Mouse (Mus musculus) adrenal gland, postnatal 36 days (tissue): ENCODE data around the gene Chn2. TPM values are rescaled to one million over a fixed set of nuclear protein-coding genes. Genes with fewer than 3 reads are reported as not detected.

Experiments
- DNase-seq, 2 experiments: peaks; one replicate each; pipeline ENCODE4 v3.0.0; 2021; ENCODE audit warnings: mixed read lengths in 1 of 2
- total RNA-seq, 2 experiments: library from RNA; stranded (reverse); gene quantifications; 2 replicates each; pipeline ENCODE4 v1.2.3; 2021

Chn2 gene
- total RNA-seq, 2 experiments from 2014 or later, result 5.5 to 15.6 TPM

DNA sequence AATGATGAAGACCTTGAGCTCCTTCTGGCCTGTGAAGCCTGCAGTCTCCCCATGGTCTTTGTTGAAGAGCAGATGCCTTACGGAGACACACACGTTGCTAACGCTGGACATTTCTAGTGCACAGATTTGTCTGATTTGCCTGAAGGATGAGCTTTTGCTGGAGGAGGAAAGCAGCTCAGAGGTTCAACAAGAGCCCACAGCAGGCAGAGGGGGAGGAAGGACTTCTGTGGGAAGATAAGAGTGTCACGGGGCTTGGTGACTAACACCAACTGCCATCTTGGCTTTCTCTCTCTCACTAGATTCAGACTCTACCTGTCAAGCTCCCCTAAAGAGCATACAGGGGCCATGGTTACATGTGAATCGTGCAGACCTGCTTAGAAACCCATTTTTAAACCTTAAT, 37.3 kb downstream of the Chn2 start:
- no peak for DNase-seq

DNA sequence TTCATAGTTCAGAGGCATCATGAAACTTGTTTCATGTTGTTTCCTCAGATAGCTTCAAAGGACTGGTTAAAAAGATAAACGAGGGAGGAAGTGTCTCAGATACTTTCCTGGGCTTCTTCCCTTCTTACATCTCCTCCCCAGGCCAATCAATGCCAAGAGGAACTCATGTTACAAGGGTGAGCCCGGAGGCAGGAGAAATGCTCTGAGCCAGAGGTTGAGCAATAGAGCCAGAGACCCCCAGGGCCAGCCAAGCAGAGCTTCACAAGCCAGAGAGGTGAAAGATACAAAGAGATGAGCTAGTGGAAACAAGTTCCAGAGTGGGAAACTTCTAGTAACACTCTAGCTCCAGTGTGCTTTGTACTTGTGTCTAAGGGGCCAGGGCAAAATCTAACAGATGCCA, 38.9 kb downstream of the Chn2 start:
- DNase-seq, result no peak

DNA sequence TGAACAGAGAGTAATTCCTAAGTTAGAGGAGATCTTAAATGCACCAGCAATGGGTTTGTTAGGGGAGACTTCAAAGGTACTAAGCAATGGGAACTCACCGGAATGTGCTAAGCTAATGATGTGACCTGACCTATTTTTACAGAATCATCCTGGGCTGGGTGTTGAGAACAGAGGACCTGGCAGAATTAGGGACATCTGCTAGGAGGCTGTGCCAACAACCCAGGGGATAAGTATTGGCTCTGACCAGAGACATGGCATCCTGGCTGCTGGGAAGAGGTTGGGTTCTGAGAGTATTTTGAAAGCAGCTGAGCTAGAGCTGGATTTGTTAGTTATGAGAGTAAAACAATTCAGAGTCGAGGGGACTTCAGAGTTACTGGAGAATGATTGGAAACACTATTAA, 40.5 kb downstream of the Chn2 start:
- DNase-seq, result no peak

DNA sequence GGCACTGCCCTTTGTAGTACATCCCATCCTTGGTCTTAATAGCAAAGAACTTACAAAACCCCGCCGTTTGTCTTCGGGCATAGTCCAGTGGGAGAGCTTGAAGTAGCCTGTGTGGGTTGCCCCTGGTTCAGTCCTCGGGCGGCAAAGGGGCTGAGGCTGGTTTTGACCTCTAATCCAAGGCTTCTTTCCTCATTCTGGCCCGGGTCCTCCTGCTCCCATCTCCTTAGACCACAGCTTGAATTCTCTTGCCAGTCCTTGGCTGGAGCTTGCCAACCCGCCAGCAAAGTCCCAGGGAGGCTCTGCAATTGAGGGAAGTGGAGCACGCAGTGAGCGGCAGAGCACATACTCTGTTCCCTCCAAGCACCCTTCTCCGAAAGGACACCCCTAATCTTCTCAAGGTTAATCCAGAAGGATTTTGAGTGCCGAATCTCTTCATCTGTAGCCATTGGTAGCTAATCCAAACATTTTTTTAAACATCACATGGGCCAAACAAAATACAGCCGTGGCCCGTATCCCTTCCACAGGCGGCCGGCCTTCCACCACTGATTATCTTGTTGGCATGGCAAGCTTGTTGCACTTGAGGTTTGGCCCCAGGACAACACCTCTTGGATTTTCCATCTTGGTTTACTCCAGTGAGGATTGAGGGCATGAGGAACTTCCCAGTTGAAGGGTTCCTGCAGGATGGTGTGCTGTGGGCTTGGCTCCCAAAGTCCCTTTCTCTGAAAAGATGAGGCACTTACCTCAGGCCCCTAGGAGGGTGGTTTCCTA, 41.3 kb downstream of the Chn2 start:
- no peak for DNase-seq

DNA sequence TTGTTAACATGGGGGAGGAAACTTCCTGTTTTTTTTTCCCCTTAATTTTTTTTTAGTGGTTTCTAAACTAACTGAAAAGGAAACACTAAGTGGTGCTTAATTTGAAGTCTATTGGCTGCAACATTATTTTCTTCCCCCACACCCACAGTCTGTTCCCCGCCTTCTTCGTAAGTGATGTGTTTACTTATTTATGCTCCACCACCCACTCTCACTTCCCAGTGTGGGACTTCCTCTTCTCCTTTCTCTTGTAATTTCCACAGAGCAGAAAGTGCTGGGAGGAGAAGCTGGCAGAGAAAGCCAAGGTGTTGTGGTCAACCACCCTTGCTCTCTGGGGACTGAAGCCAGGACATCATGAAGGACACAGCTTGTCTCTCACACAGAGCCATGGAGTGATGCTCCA, 43.2 kb downstream of the Chn2 start:
- DNase-seq, result no peak

DNA sequence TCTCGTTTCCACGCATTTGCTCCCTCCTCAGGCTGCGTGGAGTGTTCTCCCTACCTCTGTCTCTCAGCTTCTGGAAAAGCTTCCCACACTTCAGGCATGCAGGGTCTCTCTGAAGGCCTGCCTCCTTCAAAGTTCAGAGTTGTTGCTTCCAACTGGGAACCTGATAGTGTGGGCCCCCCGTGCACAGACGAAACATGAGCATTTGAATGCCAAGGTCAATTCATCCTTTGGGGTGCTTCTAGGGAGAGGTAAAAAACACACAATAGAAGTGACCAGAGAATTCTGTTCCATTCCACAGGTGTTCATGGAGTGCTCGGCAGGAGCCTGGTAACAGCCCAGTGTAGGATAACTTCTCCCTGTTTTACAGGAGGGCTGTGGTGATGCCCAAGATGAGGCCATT, 44.7 kb downstream of the Chn2 start:
- no peak for DNase-seq

DNA sequence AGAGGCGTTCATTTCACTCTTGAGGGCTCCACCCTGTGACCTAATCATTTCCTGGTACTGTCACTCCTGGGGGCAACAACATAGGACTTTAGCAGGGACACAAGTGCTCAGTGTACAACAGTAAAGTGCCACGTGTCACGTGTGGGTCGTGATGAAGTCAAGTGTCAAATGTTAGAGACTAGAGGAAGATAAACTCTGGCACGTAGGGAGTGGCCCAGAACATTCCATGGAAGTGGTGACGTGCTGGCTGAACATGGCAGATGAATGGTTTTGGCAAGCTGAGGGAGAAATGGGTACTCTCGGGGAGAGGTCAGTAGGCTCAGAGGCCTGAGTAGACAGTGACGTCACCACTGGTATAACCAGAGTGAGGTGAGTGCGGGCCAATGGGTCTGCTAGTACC, 45.7 kb downstream of the Chn2 start:
- DNase-seq, result no peak

DNA sequence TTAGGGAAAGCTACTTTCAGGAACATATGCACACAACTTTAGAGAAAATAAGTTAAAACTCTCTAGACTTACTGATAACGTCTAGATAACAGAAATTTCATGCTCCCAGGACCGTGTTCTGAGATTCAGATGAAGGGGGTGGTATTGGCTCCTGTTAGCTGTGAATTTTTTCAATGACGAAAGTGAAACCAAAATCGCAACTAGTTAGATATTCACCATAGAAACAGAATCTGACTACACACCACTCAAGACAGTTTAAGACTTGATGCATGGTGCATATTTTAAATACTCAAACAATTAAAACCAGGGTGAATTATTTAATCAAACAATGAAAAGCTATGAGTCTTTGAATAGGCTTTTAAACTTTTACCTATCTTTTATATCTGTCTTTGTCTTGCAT, 48.8 kb downstream of the Chn2 start:
- DNase-seq, result no peak

DNA sequence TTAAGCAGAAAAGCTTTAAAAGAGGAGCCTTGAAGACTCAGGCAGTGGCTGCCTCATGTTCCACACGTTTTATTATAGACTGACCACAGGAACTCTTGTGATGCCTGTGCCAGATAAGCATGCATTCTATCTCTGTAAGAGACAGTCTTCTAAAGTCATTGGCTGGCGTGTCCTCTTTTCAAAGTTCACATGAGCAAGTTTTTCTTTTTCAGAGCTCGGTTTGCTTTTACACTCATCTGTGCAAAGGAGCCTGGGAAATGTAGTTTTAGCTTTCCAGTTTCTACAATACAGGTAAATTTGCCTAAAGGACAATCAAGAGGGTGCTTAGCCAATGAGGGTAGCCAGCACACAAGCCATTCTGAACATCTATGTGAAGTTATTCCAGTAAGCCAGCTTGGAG, 51.5 kb downstream of the Chn2 start:
- no peak for DNase-seq

DNA sequence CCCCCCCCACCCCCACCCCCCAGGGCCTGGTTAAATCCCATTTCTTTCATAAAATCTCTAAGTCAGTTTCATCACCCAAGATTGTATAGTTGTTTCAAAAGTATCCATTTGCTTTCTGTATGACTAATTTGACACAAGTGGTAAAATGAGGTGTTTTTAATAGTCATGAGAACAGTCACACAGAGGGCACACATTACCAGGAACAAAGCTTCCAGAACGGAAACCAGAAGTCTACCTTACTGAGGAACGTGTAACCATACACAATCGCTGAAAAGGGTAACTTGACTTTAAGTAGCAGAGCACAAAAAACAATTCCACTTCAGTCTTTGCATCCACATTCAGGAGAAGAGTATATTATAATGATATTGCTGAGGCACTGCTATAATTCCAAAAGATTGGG, 53.6 kb downstream of the Chn2 start:
- DNase-seq, result no peak

DNA sequence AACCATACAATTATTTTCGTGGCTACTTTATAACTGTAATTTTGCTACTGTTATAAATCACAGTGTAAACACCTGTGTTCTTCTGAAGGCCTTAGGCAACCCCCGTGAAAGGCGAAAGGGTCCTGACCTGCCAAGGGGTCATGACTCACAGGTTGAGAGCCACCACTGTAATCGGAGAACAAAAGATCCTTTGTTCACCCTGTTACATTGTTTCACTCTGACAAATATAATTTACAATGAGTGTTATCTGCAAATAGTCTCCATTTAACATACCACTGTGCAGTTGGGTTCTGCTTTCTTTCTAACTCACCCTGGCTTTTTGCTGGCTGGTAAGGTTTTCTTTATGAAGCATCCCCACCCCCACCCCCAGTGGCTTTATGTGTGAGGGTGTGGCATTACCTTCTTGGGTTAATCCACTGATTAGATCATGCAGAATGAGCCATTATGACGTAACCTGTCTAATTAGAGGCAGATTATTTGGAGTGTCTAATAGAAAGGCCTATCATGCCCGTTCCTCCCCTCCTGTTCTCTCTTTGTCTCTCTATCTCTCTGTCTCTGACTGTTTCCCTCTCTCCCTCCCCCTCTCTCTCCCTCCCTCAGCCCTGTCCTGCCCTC, 56.9 kb downstream of the Chn2 start:
- DNase-seq, result no peak

DNA sequence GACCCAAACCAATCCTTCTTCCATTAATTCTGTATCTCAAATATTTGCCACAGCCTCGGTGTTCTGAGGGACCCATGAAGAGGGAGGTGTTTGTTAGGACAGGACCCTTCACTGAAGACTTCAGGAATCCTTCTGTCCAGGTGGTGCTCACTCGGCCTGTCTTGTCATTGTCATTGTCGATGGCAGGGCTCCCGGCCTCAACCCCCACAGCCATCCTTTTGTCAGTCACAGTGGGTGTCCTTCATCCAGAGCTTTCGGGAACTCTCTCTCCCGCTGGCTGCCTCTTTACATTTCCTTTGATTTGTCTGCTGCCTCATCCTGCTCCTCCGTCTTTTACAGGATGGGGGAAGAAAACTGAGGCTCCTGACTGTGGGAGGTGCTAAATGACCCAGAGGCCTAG, 57.5 kb downstream of the Chn2 start:
- DNase-seq, result no peak

DNA sequence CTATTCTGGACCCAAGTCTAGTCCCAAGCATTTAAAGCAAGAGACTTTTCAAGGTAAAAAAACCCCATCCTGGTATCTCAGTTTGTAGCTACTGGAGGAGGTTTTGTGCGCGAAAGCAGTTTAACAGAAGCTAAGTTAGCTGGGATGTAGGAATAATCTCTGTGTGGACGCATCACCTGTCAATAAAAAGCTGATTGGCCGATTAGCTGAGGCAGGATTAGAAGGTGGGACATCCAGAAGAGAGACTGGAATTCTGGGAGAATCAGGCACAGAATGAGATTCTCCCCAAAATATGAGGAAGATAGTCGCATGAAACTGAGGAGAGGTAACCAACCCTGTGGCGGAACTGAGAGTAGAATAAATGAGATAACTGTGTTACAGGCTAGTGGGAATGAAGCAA, 59.0 kb downstream of the Chn2 start:
- DNase-seq, result no peak

DNA sequence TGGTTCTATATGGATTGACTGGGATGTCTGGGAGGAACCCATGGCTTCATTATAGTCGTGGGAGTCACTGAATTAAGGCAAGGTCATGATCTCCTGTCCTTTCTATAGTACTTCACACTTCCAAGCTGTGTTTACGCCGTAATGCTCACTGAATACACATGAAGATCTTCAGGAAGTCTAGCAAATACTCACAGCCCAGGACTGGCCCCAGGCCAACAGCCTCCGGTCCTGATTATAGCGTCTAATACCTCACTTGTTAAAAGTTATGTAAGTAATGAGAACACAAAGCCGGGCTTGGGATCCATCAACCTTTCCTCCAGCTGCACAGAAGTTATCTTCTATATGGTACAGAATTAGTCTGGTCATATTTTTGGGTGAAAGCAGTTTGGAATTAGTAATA, 60.3 kb downstream of the Chn2 start:
- DNase-seq, result no peak

DNA sequence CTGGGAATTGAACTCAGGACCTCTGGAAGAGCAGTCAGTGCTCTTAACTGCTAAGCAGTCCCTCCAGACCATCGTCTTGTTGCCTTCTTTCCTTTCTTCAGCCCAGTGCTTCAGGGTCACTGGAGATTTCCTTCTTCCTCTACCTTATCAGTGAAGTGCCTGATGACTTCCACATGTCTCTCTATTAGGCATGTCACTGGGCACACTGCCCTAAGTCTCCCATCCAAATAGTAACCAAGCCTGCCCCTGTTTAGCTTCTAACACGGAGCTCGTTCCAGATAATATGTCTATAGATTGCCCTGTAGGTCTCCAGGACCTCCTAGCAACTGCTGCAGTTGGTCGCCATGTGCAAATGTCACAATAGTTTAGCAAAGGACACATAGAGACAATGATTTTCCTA, 62.9 kb downstream of the Chn2 start:
- no peak for DNase-seq

DNA sequence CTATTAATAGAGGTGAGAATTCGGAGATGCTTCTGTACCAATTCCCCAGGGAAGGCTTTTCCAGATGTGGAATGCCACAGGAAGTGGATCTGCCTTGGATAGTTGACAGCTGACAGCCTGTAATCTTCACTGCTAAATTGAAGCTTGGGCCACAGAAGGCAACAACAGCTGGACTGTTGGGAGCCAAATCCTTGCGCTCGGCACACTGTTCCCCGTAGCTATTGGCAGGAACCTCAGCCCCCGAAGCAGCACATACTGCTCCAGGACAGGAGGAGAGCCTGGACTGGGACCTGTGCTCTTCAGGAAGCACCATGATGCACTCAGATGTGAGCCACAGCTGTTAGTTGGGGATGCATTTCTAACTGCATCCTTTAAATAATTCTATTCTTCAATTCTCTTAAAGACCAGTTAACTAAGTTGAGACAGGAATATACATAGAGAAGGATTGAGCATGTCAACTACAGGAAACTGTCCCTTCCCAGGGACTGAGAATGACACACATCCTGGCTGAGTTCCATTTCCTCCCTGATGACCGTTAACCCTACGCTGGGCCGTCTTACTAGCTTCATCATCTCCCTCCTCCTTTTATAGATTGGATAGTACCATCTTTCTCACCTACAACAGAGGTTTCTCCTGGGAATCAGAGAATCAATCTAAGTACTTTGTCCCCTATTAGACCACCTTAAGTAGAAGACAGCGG, 64.1 kb downstream of the Chn2 start:
- DNase-seq, result no peak

DNA sequence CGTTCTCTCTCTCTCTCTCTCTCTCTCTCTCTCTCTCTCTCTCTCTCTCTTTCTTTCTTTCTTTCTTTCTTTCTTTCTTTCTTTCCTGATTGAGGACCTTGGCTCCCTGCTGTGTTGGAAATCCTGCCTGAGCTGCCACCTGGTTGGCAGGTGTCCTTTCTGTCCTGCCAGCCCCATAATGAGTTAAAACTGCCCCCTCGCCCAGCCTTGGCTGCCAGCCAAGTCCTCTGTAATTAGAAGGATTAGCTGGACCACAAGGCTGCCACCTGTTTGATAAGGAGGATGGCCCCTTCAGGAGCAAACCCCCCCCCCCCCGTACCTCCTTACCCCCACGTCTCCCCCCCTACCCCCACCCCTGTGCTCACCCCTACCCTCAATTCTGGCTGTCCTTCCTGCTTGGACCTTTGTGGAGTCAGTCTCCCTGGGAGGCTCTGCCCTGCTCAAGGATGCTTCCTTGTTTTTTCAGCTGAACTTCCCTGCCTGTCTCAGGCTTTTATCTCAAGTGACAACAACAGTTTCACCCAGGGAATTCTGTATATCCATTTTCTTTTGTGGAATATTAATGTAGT, 72.1 kb downstream of the Chn2 start:
- no peak for DNase-seq

DNA sequence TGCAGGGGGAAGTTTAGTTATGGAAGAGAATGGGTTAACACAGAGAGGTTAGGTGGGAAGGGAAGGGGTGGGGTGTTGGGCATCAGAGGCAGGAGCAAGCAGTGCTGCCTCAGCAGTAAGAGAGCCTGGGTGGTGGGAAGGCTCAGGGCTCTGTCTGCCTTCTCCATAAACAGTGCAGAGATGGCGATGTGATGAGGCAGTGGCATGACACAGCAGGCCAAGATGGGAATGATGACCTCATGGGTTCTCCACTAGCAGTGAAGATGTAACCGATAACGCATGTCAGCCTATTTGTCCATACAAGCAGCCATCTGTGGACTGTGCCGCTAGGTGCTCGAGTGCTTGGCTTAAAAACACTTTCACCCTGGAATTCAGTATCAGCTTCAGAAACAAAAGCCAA, 74.0 kb downstream of the Chn2 start:
- no peak for DNase-seq

DNA sequence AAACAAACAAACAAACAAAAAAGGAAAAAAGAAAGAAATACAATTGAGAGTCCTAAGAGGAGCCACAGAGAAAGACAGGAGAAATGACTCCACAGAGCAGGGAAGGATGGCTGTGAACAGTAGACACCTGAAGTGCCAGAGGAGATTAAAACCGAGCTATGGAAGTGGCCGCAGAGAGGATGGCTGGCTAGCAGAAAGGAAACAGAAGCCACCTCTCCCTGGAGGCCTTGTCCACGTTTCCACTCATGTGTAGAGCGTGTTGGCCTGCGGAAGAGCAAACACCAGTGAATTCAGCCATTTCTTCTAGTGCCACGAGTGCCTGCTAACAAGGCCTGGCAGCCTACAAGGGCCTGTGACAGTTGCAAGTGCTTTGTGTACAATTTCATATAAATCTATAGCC, 75.1 kb downstream of the Chn2 start:
- no peak for DNase-seq

DNA sequence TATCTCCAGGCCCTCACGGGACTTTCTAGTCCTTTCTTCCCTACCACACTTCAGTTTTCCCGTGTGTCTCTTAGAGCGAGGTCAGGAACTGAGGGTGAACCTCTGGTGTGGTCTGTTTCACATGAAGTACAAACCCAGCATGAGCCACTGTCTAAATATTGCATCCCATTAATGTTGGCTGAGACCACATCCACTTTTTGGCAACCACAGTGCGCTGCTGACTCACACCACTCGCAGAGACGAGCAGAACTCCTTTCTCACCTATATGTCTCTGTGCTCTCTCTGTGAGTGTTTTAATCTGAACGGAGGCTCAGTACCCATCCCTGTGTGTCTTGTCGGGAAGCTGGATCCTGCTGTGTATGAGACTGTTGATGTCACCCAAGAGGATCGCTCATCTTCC, 76.9 kb downstream of the Chn2 start:
- no peak for DNase-seq

DNA sequence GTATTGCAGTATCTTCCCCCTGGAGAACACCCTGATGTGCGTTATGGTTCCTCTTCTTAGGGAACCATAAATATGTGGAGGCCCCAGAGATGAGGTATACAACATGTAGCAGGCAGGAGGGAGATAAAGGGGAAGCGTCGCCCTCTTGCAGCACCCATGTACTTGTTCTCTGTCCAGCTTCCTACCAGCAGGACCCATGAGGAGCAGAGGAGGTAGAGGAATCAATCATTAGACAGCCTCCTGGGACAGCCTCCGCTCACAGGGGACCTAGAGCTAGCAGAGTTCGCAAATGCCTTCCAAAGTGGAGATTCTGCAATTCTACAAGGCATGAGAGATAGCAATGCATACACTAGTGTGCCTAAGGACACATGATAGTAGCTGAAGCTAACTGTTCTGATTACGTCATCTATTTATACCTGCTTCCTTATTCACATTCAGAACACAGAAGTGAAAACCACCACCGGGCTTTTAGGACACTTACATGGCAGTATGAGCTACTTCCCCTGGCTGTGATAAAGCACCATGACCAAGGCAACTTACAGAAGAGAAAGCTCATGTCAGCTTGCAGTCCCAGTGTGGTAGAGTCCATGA, 77.7 kb downstream of the Chn2 start:
- no peak for DNase-seq

DNA sequence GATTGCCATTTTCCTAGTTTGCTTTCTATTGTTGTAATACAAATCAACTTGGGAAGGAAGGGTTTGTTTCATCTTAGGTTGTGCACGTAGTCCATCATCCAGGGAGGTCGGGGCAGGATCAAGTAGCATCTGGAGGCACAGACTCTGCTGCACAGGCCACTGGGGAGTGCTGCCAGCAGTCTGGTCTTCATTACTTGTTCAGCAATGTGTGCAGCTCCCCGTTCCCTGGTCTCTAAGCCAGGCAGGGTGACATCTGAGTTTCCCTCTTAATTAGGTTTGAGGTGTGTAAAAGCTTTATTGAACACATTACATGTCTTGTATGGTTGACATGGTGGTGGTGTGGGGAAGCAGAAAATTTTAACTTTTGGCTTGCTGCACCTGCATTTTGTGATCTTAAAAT, 79.0 kb downstream of the Chn2 start:
- DNase-seq, result no peak

DNA sequence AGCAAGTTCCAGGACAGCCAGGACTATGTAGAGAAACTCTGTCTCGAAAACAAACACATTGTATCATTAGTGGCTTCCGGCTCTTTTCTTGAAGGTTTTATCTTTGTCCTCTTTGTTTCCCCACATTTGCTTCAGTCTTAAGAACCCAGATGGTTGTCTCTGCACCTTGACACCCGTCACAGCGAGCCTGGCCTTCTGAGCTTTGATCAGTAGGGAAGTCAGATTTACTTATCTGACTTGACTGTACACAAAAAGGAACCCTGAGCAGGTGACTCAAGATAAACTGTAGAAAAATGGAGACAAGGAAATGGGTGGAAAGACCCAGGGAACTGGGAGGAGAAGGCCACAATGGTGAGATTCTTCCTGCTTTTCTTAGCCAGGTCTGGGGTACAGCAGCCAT, 79.5 kb downstream of the Chn2 start:
- no peak for DNase-seq
